Mouse (Mus musculus) testis, postnatal 10 days (tissue): Measurements from ENCODE around the gene Hist1h3g.

ENCODE experiments used
- DNase-seq: peaks from one replicate; pipeline ENCODE4 v3.0.0; 2021; ENCODE audit warnings: low spot score

The Hist1h3g gene

DNA sequence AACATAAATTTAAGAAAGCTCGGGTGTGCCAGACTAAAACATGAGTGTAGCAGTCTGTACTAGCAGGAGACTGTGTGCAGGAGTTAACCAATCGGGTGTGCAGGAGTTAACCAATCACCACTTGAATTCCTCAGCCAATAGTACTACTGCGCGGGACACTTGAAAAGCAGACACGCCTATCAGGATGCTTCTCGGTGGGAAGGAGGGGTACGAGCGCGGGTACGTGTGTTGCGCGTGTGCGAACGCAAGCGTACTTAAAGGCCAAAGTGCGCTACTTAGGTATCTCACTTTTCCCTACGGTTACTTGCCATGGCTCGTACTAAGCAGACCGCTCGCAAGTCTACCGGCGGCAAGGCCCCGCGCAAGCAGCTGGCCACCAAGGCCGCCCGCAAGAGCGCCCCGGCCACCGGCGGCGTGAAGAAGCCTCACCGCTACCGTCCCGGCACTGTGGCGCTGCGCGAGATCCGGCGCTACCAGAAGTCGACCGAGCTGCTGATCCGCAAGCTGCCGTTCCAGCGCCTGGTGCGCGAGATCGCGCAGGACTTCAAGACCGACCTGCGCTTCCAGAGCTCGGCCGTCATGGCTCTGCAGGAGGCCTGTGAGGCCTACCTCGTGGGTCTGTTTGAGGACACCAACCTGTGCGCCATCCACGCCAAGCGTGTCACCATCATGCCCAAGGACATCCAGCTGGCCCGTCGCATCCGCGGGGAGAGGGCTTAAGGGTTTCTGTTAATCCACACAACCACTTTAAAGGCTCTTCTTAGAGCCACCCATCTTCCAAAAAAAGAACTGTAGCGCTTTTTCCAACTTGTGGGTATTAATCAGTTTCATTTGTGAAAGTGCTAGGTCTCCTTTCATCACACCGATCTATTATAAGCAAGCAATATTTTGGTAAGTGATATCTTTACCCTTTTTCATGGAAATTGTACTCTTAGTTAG, at the start of gene Hist1h3g:
TSS of gene Hist1h3g (plus strand) at position 286 of the 939 bp plus-strand sequence.
- peak; percentile 89 for DNase-seq

DNA sequence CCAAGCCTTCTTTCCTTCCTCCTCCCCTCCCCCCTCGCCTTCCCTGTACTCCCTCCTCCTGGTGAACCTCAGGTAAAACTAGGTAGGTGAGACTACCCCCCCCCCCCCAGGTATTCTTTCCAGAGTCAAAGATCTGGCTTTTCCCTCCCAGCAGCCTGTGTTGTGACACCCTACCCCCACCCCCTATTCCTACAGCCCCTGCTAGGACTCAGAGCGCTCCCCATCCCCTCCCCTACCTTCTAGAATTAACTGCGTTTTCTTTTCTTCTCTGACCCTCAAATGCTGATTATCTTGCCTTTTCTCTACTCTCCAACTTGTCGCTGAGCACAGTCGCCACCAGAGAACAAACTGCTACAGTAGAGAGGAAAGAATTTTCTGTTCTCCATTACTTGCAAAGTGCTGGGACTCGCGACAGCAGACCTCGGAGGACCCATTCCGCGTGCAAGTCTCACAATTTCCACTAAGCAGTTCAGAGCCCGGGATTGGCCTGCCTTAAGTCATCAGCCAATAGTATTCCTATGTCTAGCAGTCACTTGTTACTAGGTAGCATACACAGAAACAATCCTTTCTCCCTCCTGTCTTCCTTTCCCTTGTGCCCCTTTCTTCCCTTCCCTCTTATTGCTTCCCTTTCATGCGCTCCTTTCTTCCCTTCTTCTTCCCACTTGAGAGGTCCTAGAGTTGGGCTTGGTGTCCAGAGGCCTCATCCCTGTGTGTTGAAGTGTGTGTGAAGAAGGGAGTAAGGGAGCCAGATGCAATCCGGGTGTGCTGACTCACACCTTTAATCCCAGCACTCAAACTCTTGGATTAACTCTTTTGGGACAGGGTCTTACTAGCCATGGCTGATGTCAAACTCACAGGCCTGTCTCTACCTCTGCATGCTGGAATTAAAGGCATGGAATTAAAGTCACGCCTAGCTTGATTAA, 46.6 kb upstream of the Hist1h3g start, which contains the start of gene Btn2a2:
TSS of gene Btn2a2 (minus strand) at position 458 of the 923 bp plus-strand sequence.
- peak; percentile 54 for DNase-seq

DNA sequence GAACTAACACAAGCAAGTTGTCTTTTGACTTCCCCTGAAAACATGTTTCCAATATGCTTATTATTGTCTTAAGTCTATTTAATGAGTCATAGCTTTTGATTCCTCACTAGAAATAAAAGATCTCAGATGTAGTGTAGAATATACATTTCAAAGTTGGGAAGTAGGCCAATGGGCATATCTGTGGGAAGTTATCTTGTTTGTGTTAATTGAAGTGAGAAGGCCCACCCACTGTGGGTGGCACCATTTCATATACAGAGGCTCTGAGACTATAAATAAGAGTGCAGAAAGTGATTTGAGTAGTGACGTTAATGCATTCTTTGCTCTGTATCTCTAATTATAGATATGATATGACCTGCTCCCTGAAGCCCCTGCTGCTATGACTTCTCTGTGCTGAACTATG, 44.4 kb upstream of the Hist1h3g start:
- no peak for DNase-seq

DNA sequence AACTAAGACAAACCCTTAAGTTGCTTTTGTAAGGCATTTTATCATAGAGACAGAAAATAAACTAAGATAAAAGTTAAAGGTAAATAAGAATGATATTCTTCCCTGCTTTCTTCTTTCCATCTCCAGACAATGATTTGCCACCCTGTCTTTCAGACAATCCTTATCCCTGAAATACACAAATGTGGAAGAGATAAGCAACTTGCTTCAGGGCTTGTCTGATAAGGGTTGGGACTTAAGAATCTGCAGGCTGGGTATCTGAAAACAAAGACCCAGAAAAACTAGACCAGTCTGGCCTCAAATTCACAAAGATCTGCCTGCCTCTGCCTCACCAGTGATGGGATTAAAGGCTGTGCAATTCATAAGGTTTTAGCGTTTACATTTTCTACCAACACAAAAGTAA, 44.0 kb upstream of the Hist1h3g start:
- no peak for DNase-seq

DNA sequence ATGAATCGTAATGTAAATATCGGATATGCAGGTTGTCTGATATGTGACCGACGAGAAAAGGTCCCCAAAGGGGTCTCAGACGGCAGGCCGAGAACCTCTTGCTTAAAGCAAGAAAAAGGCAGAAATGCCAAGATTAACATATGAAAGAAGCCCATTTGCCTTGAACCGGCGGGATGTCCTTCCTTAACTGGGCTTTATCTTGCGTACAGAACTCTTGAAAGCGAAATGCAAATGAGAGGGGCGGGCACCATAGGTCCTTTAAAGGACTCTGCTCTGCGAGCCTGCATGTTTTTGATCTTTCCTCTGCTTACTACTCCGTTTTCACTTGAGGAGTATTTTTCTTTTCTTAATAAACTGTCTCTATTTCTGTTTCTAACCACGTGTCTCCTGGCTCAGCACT, 43.2 kb upstream of the Hist1h3g start:
- no peak for DNase-seq

DNA sequence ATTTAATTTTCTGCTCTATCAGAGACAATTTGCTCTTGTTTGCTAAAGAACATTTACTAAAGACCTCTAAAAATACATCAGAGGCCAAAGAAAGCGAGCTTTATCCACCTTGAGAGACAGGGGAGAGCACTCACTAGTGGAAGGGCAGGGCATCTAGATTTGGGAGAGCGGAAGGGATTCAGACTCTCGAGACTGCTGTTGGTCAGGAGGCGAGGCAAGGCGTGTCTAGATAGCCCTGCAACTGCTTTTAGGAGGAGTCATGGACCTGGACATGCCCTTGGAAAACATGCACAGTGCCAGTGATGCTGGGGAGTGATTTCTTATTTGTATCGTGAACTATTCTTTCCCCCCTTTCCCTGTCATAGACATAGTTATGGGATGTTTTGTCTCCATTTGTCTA, 39.7 kb upstream of the Hist1h3g start:
- no peak for DNase-seq

DNA sequence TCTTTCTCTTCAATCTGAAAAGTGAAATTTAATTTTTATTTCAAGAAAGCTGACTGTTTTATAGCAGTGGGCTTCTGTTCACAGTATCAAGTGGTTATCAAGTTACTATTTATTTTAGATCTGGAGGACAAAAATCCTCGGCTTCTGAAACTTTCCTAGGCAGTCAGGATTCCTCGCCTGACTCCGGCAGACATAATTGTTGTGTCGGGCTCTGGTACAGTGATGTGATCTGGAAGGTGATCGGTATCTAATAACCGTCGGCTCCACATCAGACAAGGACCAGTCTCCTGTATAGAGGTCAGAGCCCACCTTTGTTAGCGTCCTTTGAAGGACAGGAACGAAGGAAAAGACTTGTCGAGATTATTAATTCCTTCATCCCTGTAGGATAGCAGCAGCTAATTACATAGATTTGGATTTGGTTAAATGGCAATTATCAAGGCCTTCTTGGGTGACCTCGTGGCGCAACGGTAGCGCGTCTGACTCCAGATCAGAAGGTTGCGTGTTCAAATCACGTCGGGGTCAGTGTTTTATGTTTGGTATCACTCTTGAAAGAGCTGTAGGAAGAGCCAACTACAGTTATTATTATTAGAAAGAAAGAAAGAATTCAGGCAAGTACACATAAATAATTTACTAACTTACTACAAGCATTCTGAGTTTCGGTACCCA, 37.4 kb upstream of the Hist1h3g start:
- no peak for DNase-seq

DNA sequence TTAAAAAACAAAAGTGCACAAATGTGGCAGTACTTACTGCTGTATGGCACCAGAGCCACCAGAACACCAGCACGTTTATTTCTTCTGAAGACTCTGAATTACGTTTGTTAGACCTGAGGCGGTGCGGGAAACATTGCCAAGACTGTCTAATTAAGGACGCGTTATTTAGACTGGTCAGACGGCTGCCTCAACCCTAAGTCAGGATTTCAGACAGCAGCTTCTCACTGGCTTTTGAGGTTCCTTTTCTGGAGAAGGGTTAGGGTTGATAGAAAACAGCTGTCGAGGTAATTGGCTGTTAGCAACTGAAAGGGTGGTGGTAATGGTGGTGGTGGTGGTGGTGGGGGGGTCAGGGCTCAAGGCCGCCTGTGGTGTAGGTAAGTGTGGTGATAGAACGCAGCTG, 36.6 kb upstream of the Hist1h3g start:
- no peak for DNase-seq

DNA sequence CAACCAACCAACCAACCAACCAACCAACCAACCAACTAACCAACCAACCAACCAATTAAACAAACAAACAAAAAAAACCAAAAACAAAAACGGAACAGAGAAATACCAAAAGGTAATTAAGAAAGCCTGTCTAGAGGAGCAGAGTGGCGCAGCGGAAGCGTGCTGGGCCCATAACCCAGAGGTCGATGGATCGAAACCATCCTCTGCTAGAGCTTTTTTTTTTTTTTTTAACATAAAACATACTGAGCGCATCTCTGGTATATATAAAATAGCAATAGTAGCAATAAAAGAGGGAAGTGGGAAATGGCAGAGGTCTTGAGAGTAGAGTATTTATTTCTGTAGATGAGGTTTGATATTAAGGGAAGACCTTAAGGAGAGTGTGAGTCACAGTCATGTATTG, 35.3 kb upstream of the Hist1h3g start:
- DNase-seq = no peak

DNA sequence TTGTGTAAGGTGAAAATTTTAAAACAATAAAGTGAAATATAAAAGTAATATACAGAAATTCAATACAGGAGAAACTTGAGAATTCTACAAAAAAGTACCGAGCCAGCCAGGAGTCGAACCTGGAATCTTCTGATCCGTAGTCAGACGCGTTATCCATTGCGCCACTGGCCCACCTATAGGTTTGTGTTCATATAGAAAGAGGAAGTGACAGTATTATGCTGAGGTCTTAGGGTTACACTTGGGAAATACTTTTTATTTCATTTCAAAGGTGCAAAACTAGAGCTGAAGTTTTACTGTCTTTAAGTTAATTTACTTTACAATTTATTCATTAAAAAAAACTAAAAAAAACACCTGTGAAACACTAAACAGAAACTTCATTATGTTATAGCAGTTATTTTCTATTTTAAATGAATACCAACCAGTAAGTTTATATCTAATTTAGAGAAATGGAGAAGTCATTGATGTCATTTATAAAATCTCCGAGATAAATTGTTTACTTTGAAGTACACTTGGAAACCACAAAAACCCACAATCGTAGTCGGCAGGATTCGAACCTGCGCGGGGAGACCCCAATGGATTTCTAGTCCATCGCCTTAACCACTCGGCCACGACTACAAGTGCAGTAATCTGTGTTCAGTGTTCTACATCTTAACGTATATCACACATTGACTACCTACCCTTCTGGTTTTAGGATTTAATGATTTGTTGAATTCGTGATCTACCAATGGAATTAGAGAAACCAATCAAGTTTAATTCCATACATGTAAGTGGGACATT, 34.6 kb upstream of the Hist1h3g start:
- no peak for DNase-seq

DNA sequence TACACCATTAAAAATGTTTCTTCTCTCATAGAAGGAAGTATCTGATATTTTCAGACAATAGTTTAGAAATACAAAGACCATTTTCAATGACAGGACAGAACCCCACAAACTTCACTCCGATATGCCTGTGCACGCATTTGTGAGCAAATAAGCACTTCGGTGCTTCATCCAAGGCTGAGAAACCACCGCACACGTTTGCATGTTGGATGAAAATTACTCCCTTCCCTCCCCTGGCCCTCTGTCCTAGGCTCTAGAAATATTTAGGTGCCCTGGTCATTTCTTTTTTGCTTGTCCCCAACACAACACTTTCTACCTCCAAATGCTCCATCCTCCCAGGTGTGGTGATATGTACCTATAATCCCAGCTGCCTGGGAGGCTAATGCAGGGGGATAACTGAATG, 33.7 kb upstream of the Hist1h3g start:
- no peak for DNase-seq

DNA sequence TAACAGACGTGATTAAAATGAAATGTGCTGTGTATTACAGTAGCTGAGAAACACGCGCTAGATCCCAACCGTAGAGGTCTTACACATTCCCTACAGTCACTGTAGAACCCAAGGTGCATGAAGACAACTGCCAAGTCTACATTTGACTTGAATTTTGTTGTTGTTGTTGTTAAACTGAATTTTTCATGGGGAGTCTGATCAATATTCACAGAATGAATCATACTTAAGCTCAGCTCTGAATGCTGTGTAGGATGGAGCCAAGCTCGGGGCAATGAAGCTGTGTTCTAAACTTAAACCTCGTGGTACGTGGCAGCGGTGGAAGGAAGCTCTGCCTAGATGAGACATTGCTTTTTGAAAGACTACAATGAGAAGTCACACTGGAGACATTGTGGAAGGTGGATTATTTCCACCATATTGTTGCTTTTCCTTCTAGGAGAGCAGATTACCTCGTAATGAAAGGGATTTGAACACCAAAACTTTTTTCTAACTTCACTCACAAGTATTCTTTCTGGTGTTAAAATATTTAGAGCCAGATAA, 33.1 kb upstream of the Hist1h3g start:
- DNase-seq = no peak

DNA sequence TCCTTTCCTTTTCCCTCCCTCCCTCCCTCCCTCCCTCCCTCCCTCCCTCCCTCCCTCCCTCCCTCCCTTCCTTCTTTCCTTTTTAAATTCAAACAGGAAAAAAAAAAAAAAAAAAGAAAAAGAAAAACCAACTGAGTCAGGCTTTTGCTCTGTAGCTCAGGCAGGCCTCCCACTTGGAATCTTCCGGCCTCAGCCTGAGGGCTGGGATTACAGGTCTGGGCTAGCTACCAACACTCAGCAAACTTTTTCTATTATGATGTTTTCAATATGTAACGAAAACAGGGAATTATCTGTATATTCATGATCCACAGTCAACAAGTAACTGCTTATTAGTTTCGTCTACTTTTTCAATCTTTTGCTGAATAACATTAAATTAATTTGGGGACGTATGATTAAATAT, 32.3 kb upstream of the Hist1h3g start:
- DNase-seq = no peak

DNA sequence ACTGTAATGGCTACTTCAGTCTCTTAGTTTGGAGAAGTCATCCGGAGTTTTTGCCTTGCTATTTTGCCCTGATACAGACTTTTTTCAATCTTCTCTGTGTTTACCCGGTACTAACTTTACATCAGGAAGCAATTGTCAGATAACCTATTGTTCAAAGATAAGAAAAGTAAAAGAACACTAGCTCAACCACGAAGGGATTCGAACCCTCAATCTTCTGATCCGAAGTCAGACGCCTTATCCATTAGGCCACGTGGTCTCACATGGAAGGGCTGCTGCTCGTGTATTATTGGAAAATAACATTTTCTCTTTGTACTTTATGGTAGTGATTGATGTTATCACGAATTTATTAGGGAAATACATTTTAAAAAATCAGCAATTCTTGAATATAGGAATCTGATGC, 31.4 kb upstream of the Hist1h3g start:
- no peak for DNase-seq

DNA sequence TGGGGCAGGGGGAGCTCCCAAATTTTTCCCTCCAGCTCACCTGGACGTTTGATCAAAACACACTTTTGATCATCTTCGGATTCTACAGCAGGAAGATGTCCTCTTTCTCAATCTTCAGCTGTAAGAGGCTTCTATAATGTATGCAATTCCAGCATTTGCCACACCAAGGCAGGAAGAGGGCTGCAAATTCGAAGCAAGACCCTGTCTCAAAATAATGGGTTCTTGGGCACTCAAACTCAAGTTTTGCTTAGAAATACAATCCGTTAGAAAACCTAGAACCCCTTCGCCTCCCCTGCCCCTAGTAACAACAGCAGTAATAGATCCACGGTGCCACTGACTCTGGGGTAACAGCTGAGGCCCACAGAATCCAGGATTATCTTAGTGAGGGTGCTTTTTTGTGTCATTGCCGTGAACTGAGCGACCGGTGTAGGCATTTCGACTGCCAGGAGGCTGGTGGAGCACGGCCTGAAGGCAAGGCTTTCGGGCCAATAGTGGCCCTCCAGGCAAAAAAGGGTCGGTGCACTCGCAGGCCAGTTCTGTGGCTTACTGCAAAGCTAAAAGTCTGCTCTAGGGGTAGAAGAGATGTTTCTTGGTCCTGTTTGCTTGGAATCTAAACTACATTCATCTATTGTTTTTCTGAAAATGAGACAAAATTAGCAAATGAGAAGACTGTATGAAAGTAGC, 29.4 kb upstream of the Hist1h3g start:
- no peak for DNase-seq

DNA sequence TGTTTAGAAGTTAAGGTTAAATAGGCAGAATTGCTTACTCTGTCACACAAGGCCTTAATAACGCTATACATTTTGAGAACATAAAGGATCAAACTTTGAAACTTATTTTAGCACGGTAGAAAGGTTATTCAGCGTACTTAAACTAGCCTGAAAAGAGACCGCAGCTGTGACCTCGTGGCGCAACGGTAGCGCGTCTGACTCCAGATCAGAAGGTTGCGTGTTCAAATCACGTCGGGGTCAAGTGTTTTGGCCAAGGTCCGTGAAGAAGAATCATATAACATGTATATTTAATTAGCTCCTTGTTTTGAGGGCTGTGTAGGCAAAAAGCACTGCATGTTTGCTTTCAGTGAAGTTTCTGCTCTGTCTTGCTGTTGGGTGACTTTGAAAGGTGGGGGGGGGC, 28.9 kb upstream of the Hist1h3g start:
- no peak for DNase-seq

DNA sequence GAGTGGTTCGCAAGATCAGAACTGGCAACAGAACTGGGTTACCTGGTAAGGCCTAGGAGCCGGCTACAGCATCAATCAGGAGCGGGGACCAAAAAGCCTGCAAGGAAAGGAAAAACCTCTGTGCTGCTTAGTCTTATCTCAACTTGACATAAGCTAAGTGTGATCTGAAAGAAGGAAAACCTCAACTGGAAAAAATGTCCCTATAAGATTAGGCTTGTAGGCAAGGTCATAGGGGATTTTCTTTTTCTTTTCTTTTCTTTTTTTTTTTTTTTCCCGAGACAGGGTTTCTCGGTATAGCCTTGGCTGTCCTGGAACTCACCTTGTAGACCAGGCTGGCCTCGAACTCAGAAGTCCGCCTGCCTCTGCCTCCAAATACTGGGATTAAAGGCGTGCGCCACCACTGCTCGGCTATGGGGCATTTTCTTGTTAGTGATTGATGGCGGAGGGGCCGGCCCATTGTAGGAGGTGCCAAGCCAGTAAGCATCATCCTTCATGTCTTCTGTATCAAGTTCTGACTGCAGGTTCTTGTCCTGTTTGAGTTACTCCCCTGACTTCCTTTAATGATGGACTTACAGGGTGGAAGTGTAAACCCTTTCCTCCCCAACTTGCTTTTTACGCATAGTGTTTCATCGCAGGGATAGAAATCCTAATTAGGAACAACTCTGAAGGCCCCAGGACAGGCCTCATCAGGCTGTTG, 28.3 kb upstream of the Hist1h3g start:
- DNase-seq = no peak

DNA sequence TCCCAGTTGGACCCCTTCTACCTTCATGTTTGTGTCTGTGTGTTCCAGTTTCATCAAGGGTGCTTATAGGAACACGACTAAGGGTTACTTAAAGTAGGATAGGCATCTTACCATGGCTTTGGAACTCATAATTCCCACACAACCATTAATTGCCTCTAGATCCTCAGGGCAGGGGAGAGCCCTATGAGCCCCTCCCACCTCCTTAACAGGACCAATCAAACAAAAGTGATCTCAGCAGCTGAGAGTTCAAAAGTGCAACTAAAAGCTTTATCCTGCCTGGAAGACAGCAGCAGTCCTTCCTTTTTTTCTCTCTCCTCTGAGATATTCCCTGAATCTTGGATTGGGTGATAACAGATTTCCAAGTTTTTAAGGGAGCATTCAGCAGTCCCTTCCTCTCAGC, 25.1 kb upstream of the Hist1h3g start:
- no peak for DNase-seq

DNA sequence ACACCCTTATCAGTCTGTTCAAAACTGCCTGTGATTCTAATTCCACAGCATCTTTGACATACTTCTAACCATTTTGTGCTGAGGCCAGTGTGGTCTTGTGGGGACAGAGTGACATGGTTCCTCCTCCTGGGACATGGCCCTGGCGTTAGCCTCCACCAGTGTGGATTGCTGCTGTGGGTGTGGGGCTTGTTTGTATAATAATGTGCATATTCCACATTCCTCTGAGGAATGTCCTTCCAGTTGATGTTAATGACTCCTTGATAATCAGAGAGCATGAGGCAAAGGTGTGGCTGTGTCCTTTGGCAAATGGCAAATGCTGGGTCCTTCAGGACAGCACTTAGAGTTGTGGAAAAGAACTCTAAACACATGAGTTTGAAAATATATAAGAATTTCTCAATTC, 21.7 kb upstream of the Hist1h3g start:
- no peak for DNase-seq

DNA sequence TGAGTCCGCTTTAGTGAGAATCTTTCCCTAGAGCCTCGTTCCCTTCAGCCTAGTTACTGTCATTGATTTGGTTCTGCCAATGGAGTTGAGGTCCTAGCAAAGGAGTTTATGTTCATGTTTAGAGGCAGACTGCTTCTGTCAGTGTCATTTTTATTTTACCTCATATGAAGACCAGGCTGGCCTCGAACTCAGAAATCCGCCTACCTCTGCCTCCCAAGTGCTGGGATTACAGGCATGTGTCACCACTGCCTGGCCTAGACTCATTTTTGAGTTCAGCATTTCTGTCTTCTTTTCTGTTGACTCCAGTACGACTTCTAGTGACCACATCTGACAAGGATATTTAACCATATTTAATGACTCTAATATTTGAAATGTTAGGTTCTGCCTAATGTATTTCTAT, 19.9 kb upstream of the Hist1h3g start:
- no peak for DNase-seq
